Mouse (Mus musculus): ENCODE data around the gene Cpsf4.
"Not testable (repeated sequence)": the region's sequence is repeated elsewhere in the genome, so short reads cannot be mapped to it uniquely, and the experiment has no call there.

The Cpsf4 gene

DNA sequence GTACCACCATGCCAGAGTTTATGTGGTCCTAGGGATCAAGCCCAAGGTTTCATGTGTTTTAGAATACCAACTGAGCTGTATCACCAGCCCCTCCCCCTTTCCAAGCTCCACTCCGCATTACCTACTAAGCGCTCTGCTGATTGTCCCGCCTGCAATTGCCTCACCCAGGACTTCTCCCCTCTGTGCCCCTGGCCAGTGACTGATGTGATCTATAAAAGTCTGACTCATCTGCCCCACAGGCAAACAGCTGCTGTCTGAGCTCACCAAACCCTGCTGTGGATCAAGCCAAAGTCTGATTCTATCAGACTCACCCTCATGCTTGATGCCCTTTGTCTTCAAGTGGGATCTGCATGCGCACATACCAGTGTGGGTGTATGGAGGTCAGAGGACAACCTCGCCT lies 55.8 kb downstream of the Cpsf4 start:
- peak; percentile 50 for DNase-seq (ENCODE audit: low read depth, low spot score)

- DNase-seq (ENCODE audit: low read depth, low spot score) = no peak
These were observed 56.4 kb downstream of the Cpsf4 start for GRCm38 (mm10) chr5:145223395-145223794.

- no peak for DNase-seq (ENCODE audit: low read depth, low spot score)
These were observed 59.4 kb downstream of the Cpsf4 start for GRCm38 (mm10) chr5:145226453-145226852.

DNA sequence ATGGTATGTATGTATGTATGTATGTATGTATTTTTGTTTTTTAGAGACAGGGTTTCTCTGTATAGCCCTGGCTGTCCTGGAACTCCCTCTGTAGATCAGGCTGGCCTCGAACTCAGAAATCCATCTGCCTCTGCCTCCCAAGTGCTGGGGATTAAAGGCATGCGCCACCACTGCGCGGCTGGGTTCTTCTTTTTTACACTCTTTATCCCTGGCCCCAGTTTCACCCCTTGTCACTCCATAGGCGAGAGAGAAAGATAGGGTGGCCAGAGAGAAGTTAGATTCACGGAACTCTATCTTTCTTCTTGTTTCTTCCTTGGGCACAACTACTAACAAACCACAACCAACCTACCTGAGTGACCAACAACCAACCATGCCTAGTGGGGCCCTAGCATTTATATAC lies 62.3 kb downstream of the Cpsf4 start:
- not testable (repeated sequence) for DNase-seq (ENCODE audit: low read depth, low spot score)

- DNase-seq (ENCODE audit: low read depth, low spot score) = no peak
These were observed 63.6 kb downstream of the Cpsf4 start for GRCm38 (mm10) chr5:145230641-145231040.

DNA sequence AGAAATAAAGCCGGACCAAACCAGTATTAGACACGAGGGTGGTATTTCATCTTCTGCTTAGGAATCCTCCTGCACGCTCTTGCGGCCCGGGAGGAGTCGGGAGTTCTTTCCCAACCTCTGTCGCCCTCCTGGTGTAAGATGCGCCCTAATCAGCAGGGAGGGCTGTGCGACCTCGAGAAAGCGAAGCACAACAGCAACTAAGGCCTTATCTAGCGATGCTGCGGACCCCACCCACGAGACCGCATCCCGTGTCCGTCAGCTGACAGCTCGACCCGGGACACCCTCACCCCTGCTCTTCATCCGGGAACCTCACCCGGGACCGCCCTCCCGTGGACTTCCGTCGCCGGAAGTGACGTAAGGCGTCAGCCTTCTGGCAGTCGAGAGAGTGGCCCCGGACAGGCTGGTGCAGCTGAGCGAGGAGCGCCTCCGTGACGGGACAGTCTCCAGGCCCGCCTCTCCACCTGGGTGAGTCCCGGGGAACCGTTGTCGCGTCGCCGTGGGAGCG lies 64.4 kb downstream of the Cpsf4 start, which contains the start of gene Zfp655:
Zfp655 (plus strand) TSS at position 349 of the 505 bp plus-strand sequence.
- DNase-seq (ENCODE audit: low read depth, low spot score) = peak; percentile 97
